Mouse (Mus musculus) hindbrain, postnatal 0 days (tissue): ENCODE measurements around the gene Ctbp2. TPM values are rescaled to one million over a fixed set of nuclear protein-coding genes. Genes with fewer than 3 reads are reported as not detected.

Experiments
- ATAC-seq: fragments of 200-750 bp; cut with Nextera tagmentation; 2 replicates; pipeline ENCODE4 v1.8.0; 2017; ENCODE audit warnings: mild to moderate bottlenecking, moderate TSS enrichment, moderate library complexity
- DNase-seq: peaks from one replicate; pipeline ENCODE4 v3.0.0-alpha.2; 2015; ENCODE audit warnings: low spot score
- H3K27ac ChIP-seq: fragments of 300-500 bp; sonication (generic); 2 replicates; pipeline ENCODE4 v1.5.1; 2014; ENCODE audit warnings: mild to moderate bottlenecking
- H3K27me3 ChIP-seq: fragments of 300-500 bp; sonication (generic); 2 replicates; pipeline ENCODE4 v1.6.1; 2014; ENCODE audit warnings: low read length, mixed read lengths; ENCODE audit not compliant: insufficient read depth
- H3K36me3 ChIP-seq: fragments of 300-500 bp; sonication (generic); 2 replicates; pipeline ENCODE4 v1.6.1; 2014; ENCODE audit warnings: low read length, mixed read lengths; ENCODE audit not compliant: insufficient read depth
- H3K4me1 ChIP-seq: fragments of 300-500 bp; sonication (generic); 2 replicates; pipeline ENCODE4 v1.6.1; 2014; ENCODE audit warnings: antibody characterized with exemption, low read length, mixed read lengths; ENCODE audit not compliant: insufficient read depth
- H3K4me2 ChIP-seq: fragments of 300-500 bp; sonication (generic); 2 replicates; pipeline ENCODE4 v1.6.1; 2014; ENCODE audit warnings: low read depth, mild to moderate bottlenecking, low read length, moderate library complexity, mixed read lengths
- H3K4me3 ChIP-seq: fragments of 300-500 bp; sonication (generic); 2 replicates; pipeline ENCODE4 v1.5.1; 2014; ENCODE audit warnings: low read length
- H3K9ac ChIP-seq: fragments of 300-500 bp; sonication (generic); replicated peaks from 2 replicates; pipeline ENCODE4 v1.6.1; 2014; ENCODE audit warnings: mild to moderate bottlenecking, low read length, moderate library complexity, mixed read lengths
- H3K9me3 ChIP-seq: fragments of 300-500 bp; sonication (generic); 2 replicates; pipeline ENCODE4 v1.6.1; 2016; ENCODE audit warnings: low read length, mixed read lengths
- CTCF ChIP-seq: IDR thresholded peaks from 2 replicates; pipeline ENCODE4 v1.5.1; 2016; ENCODE audit warnings: antibody characterized with exemption, control low read depth, low read depth
- WGBS: fragments of 180-500 bp; shearing (Covaris S2); extraction: QIAGEN DNeasy Blood & Tissue Kit; methylation state at CpG from one replicate; pipeline ENCODE4 v1.1.7; 2014; 5-methylcytosine and 5-hydroxymethylcytosine counted together
- polyA plus RNA-seq: library from polyadenylated mRNA; unstranded; fragments of >200 nt; fragmentation: Nextera tagmentation; extraction: Ambion mirVana; gene quantifications from 2 replicates; pipeline ENCODE4 v1.2.1, GENCODE M21; 2015
- total RNA-seq: library from RNA; depleted of rRNA; stranded (reverse); fragments of >200 nt; gene quantifications from 2 replicates; pipeline ENCODE4 v1.2.3, GENCODE M21; 2014; rRNA removed

The Ctbp2 gene
- total and polyA plus RNA-seq, 2 experiments from 2014 or later = 39.6 to 89.0 TPM

DNA sequence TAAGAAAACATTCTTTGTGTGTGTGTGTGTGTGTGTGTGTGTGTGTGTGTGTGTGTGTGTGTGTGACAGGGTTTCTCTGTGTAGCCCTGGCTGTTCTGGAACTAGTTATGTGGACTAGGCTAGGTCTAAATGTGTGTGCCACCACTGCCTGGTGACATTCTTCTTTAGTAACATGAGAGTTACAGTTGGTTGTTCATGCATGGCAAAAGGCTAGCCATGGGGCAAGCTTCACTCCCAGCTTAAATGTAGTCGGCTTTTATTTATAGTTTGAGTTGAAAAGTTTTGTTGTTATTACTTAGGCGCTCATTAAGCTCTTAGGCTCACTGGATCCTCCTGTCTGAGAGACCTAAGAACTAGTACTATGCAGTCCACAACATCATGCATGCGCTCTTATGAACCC is 159.8 kb downstream of the Ctbp2 start:
- ATAC-seq = no peak
- no peaks in the 10 kb centered on the region for H3K9me3 ChIP-seq
- 91% methylated on average over 3 of the region's 3 CpGs for WGBS

DNA sequence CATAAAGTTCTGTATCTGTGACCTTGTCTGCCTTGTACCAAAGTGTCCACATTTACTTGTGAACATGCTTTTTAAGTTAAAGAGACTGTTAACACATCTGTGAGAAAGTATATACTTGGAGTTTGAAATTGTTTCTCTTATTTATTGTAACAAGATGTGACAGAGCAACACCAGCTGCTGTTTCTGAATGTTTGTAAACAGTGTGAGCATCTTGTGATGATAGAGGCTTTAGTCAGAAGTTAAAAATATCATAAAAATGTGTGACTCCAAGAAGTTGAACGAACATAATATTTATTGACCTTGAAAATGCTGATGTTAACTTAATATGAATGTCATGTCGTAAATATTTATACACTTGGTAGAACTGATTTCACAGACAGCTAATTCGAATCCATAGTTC is 173.5 kb downstream of the Ctbp2 start:
- WGBS = 94% methylated on average over 3 of the region's 3 CpGs
- no peaks in the 10 kb centered on the region for H3K27me3 ChIP-seq
- H3K36me3 ChIP-seq = no peaks in the 10 kb centered on the region
- no peaks in the 10 kb centered on the region for H3K9me3 ChIP-seq
- no peak overlapping the region for H3K4me2 ChIP-seq
- no peaks in the 10 kb centered on the region for H3K4me1 ChIP-seq
- ATAC-seq (no peak), DNase-seq (no peak)
- H3K27ac ChIP-seq = no peak overlapping the region
- H3K9ac ChIP-seq = no peak overlapping the region
- no peak for TF ChIP-seq CTCF
- H3K4me3 ChIP-seq = no peak overlapping the region

More for the DNA sequence above, 159.8 kb downstream of the Ctbp2 start:
- no peak overlapping the region for H3K4me2 ChIP-seq
- H3K4me3 ChIP-seq = no peak overlapping the region
- no peaks in the 10 kb centered on the region for H3K4me1 ChIP-seq
- H3K27me3 ChIP-seq = no peaks in the 10 kb centered on the region
- no peaks in the 10 kb centered on the region; the same call in 1 of the 2 replicates for H3K36me3 ChIP-seq
- TF ChIP-seq CTCF = no peak
- DNase-seq = no peak
- H3K9ac ChIP-seq = no peak overlapping the region
- H3K27ac ChIP-seq = no peak overlapping the region

DNA sequence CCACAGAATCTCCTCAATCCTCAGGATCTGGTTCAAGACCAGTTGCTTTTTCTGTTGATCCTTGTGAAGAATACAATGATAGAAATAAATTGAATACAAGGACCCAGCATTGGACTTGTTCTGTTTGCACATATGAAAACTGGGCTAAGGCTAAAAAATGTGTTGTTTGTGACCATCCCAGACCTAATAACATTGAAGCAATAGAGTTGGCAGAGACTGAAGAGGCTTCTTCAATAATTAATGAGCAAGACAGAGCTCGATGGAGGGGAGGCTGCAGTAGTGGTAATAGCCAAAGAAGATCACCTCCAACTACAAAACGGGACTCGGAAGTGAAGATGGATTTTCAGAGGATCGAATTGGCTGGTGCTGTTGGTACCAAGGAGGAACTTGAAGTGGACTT is 174.2 kb downstream of the Ctbp2 start:
- no peaks in the 10 kb centered on the region for H3K9me3 ChIP-seq
- H3K36me3 ChIP-seq = no peaks in the 10 kb centered on the region
- no peaks in the 10 kb centered on the region for H3K4me1 ChIP-seq
- WGBS = 80% methylated on average over 4 of the region's 4 CpGs
- H3K4me3 ChIP-seq = no peak overlapping the region
- H3K27ac ChIP-seq = no peak overlapping the region
- ATAC-seq (no peak), DNase-seq (no peak)
- no peak overlapping the region for H3K9ac ChIP-seq
- H3K27me3 ChIP-seq = no peaks in the 10 kb centered on the region
- no peak overlapping the region for H3K4me2 ChIP-seq
- no peak for TF ChIP-seq CTCF

DNA sequence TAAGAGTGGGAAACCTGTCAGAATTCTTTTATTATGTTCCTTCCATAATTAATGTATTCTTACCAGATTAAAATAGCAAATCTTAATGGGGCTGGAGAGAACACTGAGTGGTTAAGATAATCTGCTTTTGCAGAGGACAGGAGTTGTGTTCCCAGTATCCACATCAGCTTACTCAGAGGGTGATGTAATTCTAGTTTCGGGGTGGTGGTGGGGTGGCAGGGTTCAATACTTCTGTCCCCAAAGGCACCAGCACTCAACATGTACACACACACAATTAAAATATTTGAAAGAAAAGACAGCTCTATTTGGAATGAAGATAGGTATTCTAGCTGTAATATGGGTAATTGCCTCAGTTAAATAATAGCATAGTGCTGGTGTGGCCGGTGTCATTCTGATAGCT is 183.6 kb downstream of the Ctbp2 start:
- Histone ChIP-seq H3K9me3 (no peaks in the 10 kb centered on the region), H3K4me3 (no peak overlapping the region), H3K4me1 (no peaks in the 10 kb centered on the region), H3K27ac (no peak overlapping the region), H3K9ac (no peak overlapping the region), H3K27me3 (no peaks in the 10 kb centered on the region), H3K36me3 (no peaks in the 10 kb centered on the region), H3K4me2 (no peak overlapping the region)
- ATAC-seq = no peak
- no peak for TF ChIP-seq CTCF
- no peak for DNase-seq
- 91% methylated on average over 2 of the region's 2 CpGs for WGBS

DNA sequence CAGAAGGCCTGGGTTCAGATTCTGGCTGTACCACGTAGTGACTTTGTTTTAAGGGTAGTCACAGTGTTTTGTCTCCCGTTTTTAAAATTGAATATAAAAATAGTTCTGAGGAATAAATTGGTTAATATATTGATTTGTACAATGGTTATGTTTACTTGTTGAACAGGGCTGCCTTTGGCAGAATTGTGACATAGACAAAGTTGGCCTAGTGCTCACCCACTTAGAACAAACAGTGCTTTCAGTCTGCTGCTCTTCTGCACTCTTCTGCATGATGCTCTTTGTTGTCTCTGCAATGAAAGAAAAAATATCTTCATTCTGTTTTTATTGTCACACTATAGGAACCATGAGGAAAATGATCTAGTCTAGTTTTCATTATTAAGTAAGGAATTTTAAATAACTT is 185.0 kb downstream of the Ctbp2 start:
- Histone ChIP-seq H3K27me3 (no peaks in the 10 kb centered on the region), H3K27ac (no peak overlapping the region), H3K9me3 (no peaks in the 10 kb centered on the region), H3K9ac (no peak overlapping the region), H3K4me1 (no peaks in the 10 kb centered on the region), H3K4me3 (no peak overlapping the region), H3K36me3 (no peaks in the 10 kb centered on the region), H3K4me2 (no peak overlapping the region)
- ATAC-seq = no peak
- no peak for DNase-seq
- TF ChIP-seq CTCF = no peak
- WGBS = 87% methylated on average over 2 of the region's 2 CpGs

Other genes starting within 250 kb of the Ctbp2 start
- 40.1 and 42.7 TPM in 2 replicates for gene Zranb1, start 193.2 kb downstream of the Ctbp2 start, total RNA-seq
- gene Zranb1, start 193.2 kb downstream of the Ctbp2 start, polyA plus RNA-seq = 22.7 and 24.0 TPM in 2 replicates
- gene Fgfr2, start 1.0 kb downstream of the Ctbp2 start, total RNA-seq = 33.2 and 49.0 TPM in 2 replicates
- 17.3 and 17.5 TPM in 2 replicates for gene Fgfr2, start 1.0 kb downstream of the Ctbp2 start, polyA plus RNA-seq